Mouse (Mus musculus) heart, embryonic 12.5 days (tissue): ENCODE measurements at regions not wholly inside any gene's neighbourhood (a gene's known extent, or its start where the extent isn't known, plus 50 kb on each side); places are given as distances from the start of the nearest gene placed in this dataset.

Experiments used
- ATAC-seq: fragments of 200-750 bp; cut with Nextera tagmentation; 2 replicates; pipeline ENCODE4 v1.8.0; 2017; ENCODE audit warnings: moderate TSS enrichment, moderate library complexity; ENCODE audit not compliant: insufficient number of reproducible peaks, low FRiP score
- H3K27ac ChIP-seq: fragments of 300-500 bp; sonication (generic); 2 replicates; pipeline ENCODE4 v1.5.1; 2016; ENCODE audit warnings: mild to moderate bottlenecking, moderate library complexity; ENCODE audit not compliant: poor library complexity, severe bottlenecking
- H3K27me3 ChIP-seq: fragments of 300-500 bp; sonication (generic); replicated peaks from 2 replicates; pipeline ENCODE4 v1.6.1; 2016; ENCODE audit warnings: mild to moderate bottlenecking, moderate library complexity
- H3K36me3 ChIP-seq: fragments of 300-500 bp; sonication (generic); 2 replicates; pipeline ENCODE4 v1.6.1; 2016; ENCODE audit warnings: mild to moderate bottlenecking, moderate library complexity
- H3K4me1 ChIP-seq: fragments of 300-500 bp; sonication (generic); replicated peaks from 2 replicates; pipeline ENCODE4 v1.6.1; 2016; ENCODE audit warnings: mild to moderate bottlenecking
- H3K4me2 ChIP-seq: fragments of 300-500 bp; sonication (generic); 2 replicates; pipeline ENCODE4 v1.6.1; 2016; ENCODE audit warnings: mild to moderate bottlenecking, moderate library complexity
- H3K4me3 ChIP-seq: fragments of 300-500 bp; sonication (generic); 2 replicates; pipeline ENCODE4 v1.5.1; 2016; ENCODE audit warnings: mild to moderate bottlenecking
- H3K9ac ChIP-seq: fragments of 300-500 bp; sonication (generic); 2 replicates; pipeline ENCODE4 v1.6.1; 2016; ENCODE audit warnings: mild to moderate bottlenecking, moderate library complexity
- H3K9me3 ChIP-seq: fragments of 300-500 bp; sonication (generic); replicated peaks from 2 replicates; pipeline ENCODE4 v1.6.1; 2016; ENCODE audit warnings: mild to moderate bottlenecking, moderate library complexity
- WGBS: fragments of 180-500 bp; shearing (Covaris S2); methylation state at CpG from one replicate; pipeline ENCODE4 v1.1.7; 2016; 5-methylcytosine and 5-hydroxymethylcytosine counted together

DNA sequence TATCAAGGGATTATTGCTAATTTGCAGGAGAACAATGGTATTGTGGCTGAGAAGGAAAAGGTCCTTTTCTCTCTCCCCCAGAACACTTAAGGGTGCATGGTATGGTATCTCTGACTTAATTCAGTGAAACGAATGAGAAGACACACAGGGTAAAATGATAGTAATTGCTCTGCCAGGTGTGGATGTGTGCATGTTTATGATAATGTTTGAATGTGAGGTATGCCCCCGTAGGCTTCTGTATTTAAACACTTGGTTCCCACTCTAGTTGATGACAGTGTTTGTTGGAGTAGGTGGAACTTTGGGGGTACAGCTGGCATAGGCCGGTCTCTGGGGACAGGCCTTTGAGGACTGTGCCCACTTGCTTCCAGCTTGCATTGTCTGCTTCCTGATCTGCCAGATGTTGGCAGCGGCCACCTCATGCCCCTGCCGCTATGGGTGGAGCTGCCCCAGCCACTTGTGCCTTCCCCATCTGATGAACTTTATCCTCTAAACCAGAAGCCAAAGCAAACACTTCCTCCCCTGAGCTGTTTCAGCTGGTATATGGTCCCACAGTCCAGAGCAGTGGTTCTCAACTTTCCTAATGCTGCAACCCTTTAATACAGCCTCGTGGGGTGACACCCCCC lies 53.0 kb upstream of the Egln3 start:
- no peak for ATAC-seq
- WGBS = 67% methylated on average over 6 of the region's 6 CpGs

More for the DNA sequence above, 53.0 kb upstream of the Egln3 start:
- no peak overlapping the region for H3K4me2 ChIP-seq
- no peaks in the 10 kb centered on the region; the same call in 1 of the 2 replicates for H3K9me3 ChIP-seq
- 0 out of 2 replicates have a peak, but pooled peaks cover 13% of the 10 kb centered on the region for H3K27me3 ChIP-seq
- no peak overlapping the region for H3K9ac ChIP-seq
- no peaks in the 10 kb centered on the region for H3K36me3 ChIP-seq
- H3K27ac ChIP-seq = no peak overlapping the region
- no peak overlapping the region for H3K4me3 ChIP-seq
- no peaks in the 10 kb centered on the region for H3K4me1 ChIP-seq
